Mouse (Mus musculus): ENCODE measurements around the gene Hist2h2aa1. TPM values are rescaled to one million over a fixed set of nuclear protein-coding genes. Genes with fewer than 3 reads are reported as not detected.
"Not testable (repeated sequence)": the region's sequence is repeated elsewhere in the genome, so short reads cannot be mapped to it uniquely, and the experiment has no call there.

The Hist2h2aa1 gene
- polyA plus RNA-seq, 1 experiment from 2014 or later: 11.8 TPM

DNA sequence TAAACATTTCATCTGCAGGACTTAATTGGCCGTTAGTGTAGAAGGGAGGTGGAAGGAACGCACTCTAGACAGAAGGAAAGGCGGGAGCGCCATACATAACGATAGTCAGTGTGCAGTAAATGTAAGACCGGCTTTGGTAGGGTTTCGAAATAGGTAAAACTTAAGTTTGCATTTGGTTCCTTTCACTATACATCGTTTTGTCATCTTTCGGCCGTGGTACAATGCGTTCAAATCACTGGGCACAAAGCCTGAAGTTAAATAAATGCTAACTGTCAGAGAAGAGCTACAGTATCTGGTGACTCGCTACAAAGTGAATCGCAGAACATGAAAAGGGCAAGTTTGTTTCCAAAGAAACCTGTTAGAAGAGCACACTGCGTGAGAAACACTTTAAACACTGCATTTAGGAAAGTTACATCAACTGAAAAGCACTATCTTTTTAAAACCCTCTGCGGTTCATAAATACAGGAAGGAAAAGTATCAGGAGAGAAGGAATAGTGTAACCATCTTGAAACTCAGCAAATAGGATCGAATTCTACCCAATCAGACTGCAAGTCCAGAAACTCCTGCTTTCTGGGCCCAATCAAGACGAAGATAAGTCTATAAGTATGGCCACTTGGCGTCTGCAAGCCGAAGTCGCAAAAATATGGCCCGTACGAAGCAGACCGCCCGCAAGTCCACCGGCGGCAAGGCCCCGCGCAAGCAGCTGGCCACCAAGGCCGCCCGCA lies 22.9 kb downstream of the Hist2h2aa1 start, which contains the start of gene Hist2h3b:
Gene Hist2h3b, plus strand, starts transcription at position 604 of the 725 bp plus-strand sequence.
- peaks cover 16% of the 10 kb centered on the region for H3K4me1 ChIP-seq (ENCODE audit: control insufficient read depth, insufficient read depth, low read length)
- H3K36me3 ChIP-seq (ENCODE audit: control insufficient read depth, insufficient read depth): no peaks in the 10 kb centered on the region
- ATAC-seq (replicated peaks; ENCODE audit: extremely low read depth, insufficient read depth, low FRiP score): peak; percentile 49
- peak within 1 kb of the TSS; percentile 91 for H3K27ac ChIP-seq (ENCODE audit: low read length)
- H3K9ac ChIP-seq (ENCODE audit: low read length): peak within 1 kb of the TSS; percentile 73
- H3K4me2 ChIP-seq (ENCODE audit: low read depth, low read length): peak within 1 kb of the TSS; percentile 83
- peak within 1 kb of the TSS; percentile 72 for H3K4me3 ChIP-seq (ENCODE audit: low read length)
- WGBS: 29% methylated on average over 26 of the region's 30 CpGs
- H3K27me3 ChIP-seq (ENCODE audit: control insufficient read depth, insufficient read depth, low read length): no peaks in the 10 kb centered on the region
- no peaks in the 10 kb centered on the region for H3K9me3 ChIP-seq (replicated peaks; ENCODE audit: control insufficient read depth, low read length)

DNA sequence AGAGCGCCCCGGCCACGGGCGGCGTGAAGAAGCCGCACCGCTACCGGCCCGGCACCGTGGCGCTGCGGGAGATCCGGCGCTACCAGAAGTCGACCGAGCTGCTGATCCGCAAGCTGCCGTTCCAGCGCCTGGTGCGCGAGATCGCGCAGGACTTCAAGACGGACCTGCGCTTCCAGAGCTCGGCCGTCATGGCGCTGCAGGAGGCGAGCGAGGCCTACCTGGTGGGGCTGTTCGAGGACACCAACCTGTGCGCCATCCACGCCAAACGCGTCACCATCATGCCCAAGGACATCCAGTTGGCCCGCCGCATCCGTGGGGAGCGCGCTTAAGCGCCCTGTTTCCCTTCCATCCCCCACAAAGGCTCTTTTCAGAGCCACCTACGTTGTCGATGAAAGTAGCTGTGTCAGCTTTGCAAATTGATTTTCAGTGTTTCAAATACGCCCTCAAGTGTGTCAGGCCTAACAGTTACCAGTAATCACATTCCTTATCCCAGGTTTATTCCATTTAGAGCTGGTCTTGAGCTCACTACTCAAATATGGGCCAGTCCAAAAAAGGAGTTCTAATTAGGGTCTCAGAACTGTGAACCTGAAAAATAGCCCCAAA lies 23.6 kb downstream of the Hist2h2aa1 start:
- peak overlapping the region; percentile 72 for H3K4me3 ChIP-seq (ENCODE audit: low read length)
- ATAC-seq (replicated peaks; ENCODE audit: extremely low read depth, insufficient read depth, low FRiP score): peak; percentile 31
- peaks cover 14% of the 10 kb centered on the region for H3K4me1 ChIP-seq (ENCODE audit: control insufficient read depth, insufficient read depth, low read length)
- H3K36me3 ChIP-seq (ENCODE audit: control insufficient read depth, insufficient read depth); H3K9me3 ChIP-seq (replicated peaks; ENCODE audit: control insufficient read depth, low read length); H3K27me3 ChIP-seq (ENCODE audit: control insufficient read depth, insufficient read depth, low read length): not testable (repeated sequence)
- H3K4me2 ChIP-seq (ENCODE audit: low read depth, low read length): peak overlapping the region; percentile 83
- H3K9ac ChIP-seq (ENCODE audit: low read length): peak overlapping the region; percentile 73
- H3K27ac ChIP-seq (ENCODE audit: low read length): peak overlapping the region; percentile 91
- WGBS: under 1% methylated on average over 12 of the region's 44 CpGs

DNA sequence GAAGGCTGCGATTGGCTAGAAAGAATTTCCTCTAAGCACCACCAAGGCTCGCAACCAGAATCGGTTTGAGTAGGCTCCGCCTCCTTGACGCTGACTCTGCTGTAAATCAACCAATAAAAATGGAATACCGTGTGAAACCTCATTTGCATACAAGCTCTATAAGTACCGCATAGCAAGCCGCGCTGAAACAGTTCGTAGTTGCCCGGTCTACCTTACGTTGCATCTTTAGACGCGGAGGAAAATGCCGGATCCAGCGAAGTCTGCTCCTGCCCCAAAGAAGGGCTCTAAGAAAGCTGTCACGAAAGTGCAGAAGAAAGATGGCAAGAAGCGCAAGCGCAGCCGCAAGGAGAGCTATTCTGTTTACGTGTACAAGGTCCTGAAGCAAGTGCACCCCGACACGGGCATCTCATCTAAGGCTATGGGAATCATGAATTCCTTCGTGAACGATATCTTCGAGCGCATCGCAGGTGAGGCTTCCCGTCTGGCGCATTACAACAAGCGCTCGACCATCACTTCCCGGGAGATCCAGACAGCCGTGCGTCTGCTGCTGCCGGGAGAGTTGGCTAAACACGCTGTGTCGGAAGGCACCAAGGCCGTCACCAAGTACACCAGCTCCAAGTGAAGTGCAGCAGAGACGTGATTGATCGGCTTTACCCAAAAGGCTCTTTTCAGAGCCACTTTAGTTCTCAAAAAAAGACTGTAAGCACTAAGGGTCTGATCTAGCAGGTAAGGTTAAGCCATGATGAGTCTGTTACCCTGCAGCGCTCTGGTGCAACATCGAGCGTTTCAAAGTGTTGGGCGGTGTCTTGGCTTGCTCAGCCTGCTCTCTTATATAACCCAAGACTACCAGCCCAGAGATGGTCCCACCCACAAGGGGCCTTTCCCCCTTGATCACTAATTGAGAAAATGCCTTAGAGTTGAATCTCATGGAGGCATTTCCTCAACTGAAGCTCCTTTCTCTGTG lies 24.5 kb downstream of the Hist2h2aa1 start, which contains the start of gene Hist2h2bb:
Gene Hist2h2bb, plus strand, starts transcription at position 242 of the 964 bp plus-strand sequence.
- ATAC-seq (replicated peaks; ENCODE audit: extremely low read depth, insufficient read depth, low FRiP score): peak; percentile 95
- H3K4me3 ChIP-seq (ENCODE audit: low read length): peak within 1 kb of the TSS; percentile 72
- peak within 1 kb of the TSS; percentile 83 for H3K4me2 ChIP-seq (ENCODE audit: low read depth, low read length)
- H3K9ac ChIP-seq (ENCODE audit: low read length): peak within 1 kb of the TSS; percentile 81
- H3K9me3 ChIP-seq (replicated peaks; ENCODE audit: control insufficient read depth, low read length): no peaks in the 10 kb centered on the region
- H3K4me1 ChIP-seq (ENCODE audit: control insufficient read depth, insufficient read depth, low read length): peaks cover 5% of the 10 kb centered on the region; the same call in 1 of the 2 replicates
- no peaks in the 10 kb centered on the region for H3K27me3 ChIP-seq (ENCODE audit: control insufficient read depth, insufficient read depth, low read length)
- no peaks in the 10 kb centered on the region for H3K36me3 ChIP-seq (ENCODE audit: control insufficient read depth, insufficient read depth)
- WGBS: under 1% methylated on average over 45 of the region's 45 CpGs
- H3K27ac ChIP-seq (ENCODE audit: low read length): peak within 1 kb of the TSS; percentile 91

DNA sequence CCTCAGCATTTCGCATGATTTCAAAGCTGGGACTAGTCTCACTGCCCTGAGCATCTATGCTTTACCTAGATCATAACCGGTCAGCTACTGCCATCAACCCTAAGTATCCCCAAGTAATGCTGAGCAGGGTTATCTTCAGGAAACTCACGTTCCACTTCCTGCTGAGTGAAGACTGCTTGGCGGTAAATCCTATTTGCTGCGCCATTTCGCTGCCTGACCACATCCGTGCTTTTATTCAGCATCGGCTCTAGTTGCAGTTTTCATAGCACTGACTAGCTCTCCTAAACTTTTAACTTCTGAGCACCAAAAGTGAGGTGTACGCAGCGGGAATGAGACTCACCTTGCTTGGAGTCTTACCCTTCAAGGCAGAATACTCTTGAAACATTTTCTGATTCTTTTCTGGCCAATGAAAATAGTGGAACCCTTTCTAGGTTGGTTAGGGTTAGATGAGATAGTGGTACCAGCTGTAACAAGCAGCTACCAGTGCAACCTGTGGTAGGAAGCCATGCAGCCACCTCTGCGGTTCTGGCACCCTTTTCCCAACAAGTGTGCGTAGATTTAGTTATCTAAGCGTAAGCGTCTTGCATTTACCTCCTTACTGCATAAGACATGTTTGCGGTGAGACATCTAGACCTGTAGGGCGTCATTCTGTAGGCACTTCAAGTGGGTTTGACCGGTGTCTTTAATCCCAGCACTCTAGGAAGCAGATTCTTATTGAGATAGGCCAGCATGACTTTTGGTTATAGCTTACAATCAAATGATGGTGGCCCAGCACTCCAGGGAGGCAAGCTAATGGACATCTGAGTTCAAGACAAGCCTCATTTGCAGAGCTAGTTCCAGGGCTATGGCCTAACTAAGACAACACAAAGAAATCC lies 28.5 kb downstream of the Hist2h2aa1 start:
- WGBS: 84% methylated on average over 17 of the region's 17 CpGs
- H3K9ac ChIP-seq (ENCODE audit: low read length): no peak overlapping the region
- ATAC-seq (replicated peaks; ENCODE audit: extremely low read depth, insufficient read depth, low FRiP score): no peak
- H3K36me3 ChIP-seq (ENCODE audit: control insufficient read depth, insufficient read depth): no peaks in the 10 kb centered on the region
- H3K4me1 ChIP-seq (ENCODE audit: control insufficient read depth, insufficient read depth, low read length): peaks cover 10% of the 10 kb centered on the region
- H3K27me3 ChIP-seq (ENCODE audit: control insufficient read depth, insufficient read depth, low read length): no peaks in the 10 kb centered on the region
- H3K9me3 ChIP-seq (replicated peaks; ENCODE audit: control insufficient read depth, low read length): no peaks in the 10 kb centered on the region
- no peak overlapping the region for H3K4me3 ChIP-seq (ENCODE audit: low read length)
- H3K27ac ChIP-seq (ENCODE audit: low read length): no peak overlapping the region
- H3K4me2 ChIP-seq (ENCODE audit: low read depth, low read length): no peak overlapping the region

DNA sequence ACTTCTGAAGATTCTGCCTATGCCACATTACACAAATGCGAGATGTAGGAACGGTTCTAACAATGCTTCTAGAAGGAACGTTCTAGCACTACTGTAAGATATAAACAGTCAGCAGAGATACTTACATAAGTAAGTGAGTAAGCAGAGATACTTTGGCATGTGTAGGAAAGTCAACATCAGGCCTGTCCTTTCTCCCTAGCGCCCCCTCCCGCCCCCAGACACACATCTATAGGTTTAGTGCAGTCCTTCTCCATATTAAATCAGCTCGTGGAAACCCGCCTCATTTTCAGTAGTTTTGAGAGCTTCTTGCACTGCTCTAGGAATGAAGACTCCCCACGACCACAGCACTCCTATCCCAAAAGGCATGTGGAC lies 32.1 kb downstream of the Hist2h2aa1 start:
- Histone ChIP-seq H3K4me1 (ENCODE audit: control insufficient read depth, insufficient read depth, low read length) (peaks cover 7% of the 10 kb centered on the region), H3K36me3 (ENCODE audit: control insufficient read depth, insufficient read depth) (no peaks in the 10 kb centered on the region), H3K27ac (ENCODE audit: low read length) (peak overlapping the region; percentile 36), H3K4me3 (ENCODE audit: low read length) (peak overlapping the region; percentile 69), H3K9me3 (replicated peaks; ENCODE audit: control insufficient read depth, low read length) (no peaks in the 10 kb centered on the region), H3K9ac (ENCODE audit: low read length) (peak overlapping the region; percentile 68), H3K4me2 (ENCODE audit: low read depth, low read length) (peak overlapping the region; percentile 98), H3K27me3 (ENCODE audit: control insufficient read depth, insufficient read depth, low read length) (no peaks in the 10 kb centered on the region)
- no peak; the same call in 1 of the 2 replicates for ATAC-seq (replicated peaks; ENCODE audit: extremely low read depth, insufficient read depth, low FRiP score)
- WGBS: 12% methylated on average over 8 of the region's 8 CpGs

DNA sequence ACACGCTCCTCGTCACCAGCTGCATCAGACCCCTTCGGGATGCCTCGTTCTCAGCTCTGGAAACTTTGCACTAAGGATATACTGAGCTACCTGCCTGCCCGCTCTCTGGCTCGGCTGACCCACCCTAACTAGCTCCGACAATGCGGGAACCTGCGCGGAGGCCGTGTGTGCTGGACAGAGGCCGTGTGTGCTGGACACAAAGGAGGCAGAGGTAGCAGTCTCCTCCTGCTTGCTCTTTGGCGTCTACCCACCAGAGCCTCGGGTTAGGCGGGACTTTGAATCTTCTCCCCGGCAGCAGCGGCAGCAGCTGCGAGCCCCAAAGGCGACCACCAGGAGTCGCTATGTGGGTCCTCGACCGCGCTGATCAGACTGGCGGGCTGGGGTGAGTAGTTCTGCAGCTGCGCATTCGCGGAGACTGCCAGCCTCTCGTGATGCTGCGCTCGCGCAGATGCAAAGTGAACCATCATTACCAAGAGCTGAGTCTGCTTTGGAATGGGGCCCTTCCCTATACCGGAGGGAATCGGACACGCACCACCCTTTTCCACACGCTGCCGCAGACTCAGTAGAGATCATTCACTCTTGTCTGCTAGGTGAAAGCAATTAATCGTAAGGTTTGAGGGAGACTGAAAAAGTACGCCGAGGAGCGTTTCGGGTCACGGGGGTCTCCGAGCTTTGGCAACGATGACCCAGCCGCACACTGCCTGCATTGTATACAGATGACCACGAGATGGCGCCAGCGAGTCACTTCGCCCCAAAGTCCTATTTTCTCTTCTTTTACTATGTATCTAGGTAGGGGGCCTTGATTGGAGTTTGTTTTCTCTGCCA lies 32.7 kb downstream of the Hist2h2aa1 start:
- Histone ChIP-seq H3K4me1 (ENCODE audit: control insufficient read depth, insufficient read depth, low read length) (peaks cover 7% of the 10 kb centered on the region), H3K9ac (ENCODE audit: low read length) (peak overlapping the region; percentile 68), H3K27ac (ENCODE audit: low read length) (peak overlapping the region; percentile 82), H3K9me3 (replicated peaks; ENCODE audit: control insufficient read depth, low read length) (no peaks in the 10 kb centered on the region), H3K4me2 (ENCODE audit: low read depth, low read length) (peak overlapping the region; percentile 98), H3K36me3 (ENCODE audit: control insufficient read depth, insufficient read depth) (no peaks in the 10 kb centered on the region), H3K4me3 (ENCODE audit: low read length) (peak overlapping the region; percentile 69), H3K27me3 (ENCODE audit: control insufficient read depth, insufficient read depth, low read length) (peaks cover 4% of the 10 kb centered on the region; the same call in 1 of the 2 replicates)
- WGBS: under 1% methylated on average over 49 of the region's 49 CpGs
- peak; percentile 94 for ATAC-seq (replicated peaks; ENCODE audit: extremely low read depth, insufficient read depth, low FRiP score)

DNA sequence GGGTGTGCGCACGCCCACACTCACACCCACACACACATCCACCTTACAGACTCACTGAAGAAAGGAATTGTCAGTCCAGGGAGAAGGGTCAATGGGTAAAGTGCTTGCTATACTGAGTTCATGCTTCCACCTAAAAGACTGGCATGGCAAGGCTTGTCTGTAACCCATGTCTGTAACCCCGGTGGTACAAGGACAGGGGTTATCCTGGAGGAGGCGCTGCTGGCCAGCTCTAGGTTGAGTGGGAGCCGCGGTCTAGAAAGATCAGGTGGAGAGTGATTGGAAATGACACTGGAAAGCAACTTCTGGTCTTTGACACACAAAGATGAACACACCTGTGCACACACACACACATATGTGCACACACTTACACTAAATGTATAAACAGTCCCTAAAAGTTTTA lies 35.4 kb downstream of the Hist2h2aa1 start:
- Histone ChIP-seq H3K36me3 (ENCODE audit: control insufficient read depth, insufficient read depth) (no peaks in the 10 kb centered on the region), H3K4me1 (ENCODE audit: control insufficient read depth, insufficient read depth, low read length) (peaks cover 7% of the 10 kb centered on the region), H3K4me3 (ENCODE audit: low read length) (no peak overlapping the region), H3K27me3 (ENCODE audit: control insufficient read depth, insufficient read depth, low read length) (peaks cover 6% of the 10 kb centered on the region), H3K9ac (ENCODE audit: low read length) (no peak overlapping the region), H3K4me2 (ENCODE audit: low read depth, low read length) (no peak overlapping the region), H3K27ac (ENCODE audit: low read length) (no peak overlapping the region), H3K9me3 (replicated peaks; ENCODE audit: control insufficient read depth, low read length) (no peaks in the 10 kb centered on the region)
- WGBS: 47% methylated on average over 6 of the region's 6 CpGs
- ATAC-seq (replicated peaks; ENCODE audit: extremely low read depth, insufficient read depth, low FRiP score): no peak
